Mouse (Mus musculus) neural tube, embryonic 10.5 days (tissue): ENCODE data around the gene Spns1.

ENCODE experiments used
- DNase-seq: peaks from one replicate; pipeline ENCODE4 v3.0.0-alpha.2; 2017; ENCODE audit warnings: low spot score; ENCODE audit errors: extremely low spot score

Gene Spns1

DNA sequence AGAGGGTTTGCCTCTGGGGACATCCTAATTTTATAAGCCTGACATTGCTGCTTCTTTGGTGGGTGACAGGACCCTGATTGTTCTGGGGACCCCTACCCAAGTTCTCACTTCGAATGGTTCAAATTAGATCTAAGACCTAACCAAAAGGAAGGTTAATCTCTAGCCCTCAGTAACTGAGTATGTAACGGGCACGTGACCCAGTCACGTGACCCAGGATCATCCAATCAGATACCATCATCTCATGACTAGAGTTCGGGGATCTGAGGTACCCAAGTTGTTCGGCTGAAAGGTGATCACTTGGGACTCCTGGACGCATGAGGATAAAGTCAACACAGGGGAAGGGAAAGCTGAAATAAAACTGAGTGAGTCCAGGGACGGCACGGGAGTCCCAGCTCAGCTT, 4.2 kb downstream of the Spns1 start:
- no peak for DNase-seq

DNA sequence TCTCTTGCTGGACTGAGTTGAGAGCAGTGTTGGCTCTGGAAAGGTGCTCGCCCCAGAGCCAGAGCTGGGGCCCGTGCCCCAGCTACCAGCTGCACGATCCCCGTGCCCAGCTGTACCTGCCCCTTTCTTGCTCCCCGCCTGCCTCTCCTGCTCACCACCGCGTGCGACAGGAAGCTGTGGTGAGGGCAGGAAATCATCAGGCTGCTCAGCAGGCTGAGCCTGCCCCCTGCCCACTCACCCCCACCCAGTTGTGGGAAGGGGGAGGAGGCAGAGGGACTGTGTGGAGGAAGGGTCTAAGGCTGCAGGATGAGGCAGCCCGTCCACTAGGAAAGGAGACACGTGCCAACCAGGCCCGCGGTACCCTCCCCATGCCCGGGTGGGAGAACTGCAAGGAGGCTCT, 7.9 kb downstream of the Spns1 start, which contains the start of gene Lat:
Gene Lat (minus strand): TSS at position 178 of the 400 bp plus-strand sequence.
- no peak for DNase-seq

DNA sequence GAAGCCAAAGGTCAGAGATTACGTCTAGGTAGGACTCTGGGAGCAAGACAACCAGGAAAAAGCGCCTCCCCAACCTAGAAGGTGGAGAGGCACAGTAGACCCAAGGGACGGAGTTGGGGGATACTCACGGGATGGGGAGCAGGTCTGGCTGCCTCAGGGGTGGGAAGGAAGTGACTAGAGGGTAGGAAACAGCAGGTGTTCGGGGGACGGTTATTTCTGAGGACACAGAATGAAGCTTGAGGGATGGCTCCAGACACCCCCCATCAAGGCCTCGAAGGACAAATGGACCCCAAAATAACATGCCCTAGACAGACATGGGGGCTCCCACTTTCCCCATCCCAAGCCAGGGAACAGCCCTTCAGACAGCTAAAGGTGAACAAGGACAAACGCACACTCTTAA, 8.9 kb downstream of the Spns1 start:
- DNase-seq: no peak

- DNase-seq: no peak
Observed at GRCm38 (mm10) chr7:126367636-126368035, 9.6 kb downstream of the Spns1 start.

DNA sequence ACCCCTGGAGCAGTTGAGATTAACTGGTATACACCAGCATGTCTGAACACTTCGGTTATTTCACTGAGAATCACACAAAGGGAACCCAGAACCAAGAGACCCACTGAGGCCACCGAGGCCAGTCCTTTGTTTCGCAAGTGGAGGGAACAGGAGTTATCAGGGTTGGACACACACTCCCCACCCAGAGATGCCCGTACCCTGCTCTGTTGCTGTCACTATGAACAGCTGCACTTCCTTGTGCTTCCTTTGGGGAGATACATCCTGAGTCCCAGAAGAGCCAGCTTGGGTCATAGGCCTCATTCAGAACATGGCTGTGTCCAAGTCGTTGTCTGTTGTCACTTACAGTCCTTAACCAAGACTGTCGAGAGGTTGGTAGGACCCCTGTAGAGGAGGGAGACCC, 14.2 kb downstream of the Spns1 start:
- no peak for DNase-seq

DNA sequence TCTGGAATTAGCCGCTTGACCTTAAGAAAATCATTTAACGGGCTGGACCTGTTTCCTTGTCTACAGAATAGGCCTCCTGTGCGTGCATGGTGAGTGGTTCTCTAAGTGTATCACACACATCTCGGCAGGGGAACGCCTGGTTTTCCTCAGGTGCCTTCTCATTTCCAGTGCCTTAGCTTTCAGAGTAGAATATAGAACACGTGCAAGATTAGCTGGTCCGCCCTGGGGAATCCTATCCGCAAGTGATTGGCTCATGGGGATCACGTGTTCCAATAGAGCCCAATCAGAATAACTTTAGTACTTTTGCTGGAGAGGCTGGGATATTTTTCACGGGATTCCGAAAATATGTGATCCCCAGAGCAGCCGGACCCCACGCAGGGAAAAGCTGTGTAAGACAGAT, 18.2 kb downstream of the Spns1 start:
- no peak for DNase-seq

GRCm38 (mm10) chr7:126358413-126358812, 18.8 kb downstream of the Spns1 start:
- no peak for DNase-seq

DNA sequence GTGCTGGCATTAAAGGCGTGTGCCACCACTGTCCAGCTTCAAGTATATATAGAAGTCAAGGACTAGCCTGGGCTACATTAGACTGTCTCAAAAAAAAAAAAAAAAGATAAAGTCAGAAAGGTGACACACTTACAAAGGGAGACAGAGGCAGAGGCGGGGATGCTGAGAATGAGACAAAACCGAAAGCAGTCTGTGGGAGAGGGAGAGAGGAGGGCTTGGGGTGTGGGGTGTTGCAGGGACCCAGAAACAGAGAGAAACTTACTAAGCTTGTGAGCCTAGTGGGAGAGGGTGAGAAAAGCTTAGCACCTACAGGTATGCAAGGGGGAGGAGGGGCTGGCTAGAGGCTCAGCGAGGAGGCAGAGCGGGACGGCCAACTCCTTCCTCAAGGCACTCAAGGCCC, 19.4 kb downstream of the Spns1 start:
- no peak for DNase-seq

- DNase-seq: no peak
Observed at GRCm38 (mm10) chr7:126356793-126357591, 20.3 kb downstream of the Spns1 start.

DNA sequence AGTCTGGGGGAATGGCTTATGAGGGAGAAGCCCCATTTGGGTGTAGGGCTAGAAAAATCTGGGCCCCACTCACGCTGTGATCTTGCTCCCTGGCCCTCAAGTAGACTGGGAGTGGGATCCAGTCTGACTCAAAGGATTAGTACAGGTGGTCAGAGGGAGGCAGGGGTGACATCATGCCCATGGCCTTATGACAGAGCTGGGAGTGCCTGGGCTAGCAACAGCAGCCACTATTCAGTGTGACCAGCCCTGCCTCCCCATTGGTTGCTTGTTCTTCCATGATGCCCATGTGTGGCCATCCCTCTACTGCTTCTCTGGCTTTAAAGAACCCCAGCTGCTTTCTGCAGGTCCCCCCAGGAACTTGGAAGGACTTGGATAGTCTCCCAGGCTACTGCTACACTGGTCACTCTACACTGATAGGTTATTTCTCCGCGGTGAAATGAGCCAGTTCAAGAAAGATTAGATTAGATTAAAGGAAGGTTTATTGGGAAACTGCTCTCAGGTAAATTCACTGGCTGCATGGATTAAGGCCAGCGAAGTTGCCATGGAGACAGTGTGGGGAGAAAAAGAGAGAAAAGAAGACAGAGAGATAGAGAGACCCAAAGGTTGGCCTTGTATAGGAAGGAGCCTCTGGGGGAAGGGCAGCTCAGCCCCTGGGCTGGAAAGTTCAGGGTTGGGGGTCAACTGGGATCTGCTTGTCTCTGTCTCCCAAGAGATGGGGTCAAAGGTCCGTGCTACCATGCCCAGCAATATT, 21.2 kb downstream of the Spns1 start:
- DNase-seq: no peak

DNA sequence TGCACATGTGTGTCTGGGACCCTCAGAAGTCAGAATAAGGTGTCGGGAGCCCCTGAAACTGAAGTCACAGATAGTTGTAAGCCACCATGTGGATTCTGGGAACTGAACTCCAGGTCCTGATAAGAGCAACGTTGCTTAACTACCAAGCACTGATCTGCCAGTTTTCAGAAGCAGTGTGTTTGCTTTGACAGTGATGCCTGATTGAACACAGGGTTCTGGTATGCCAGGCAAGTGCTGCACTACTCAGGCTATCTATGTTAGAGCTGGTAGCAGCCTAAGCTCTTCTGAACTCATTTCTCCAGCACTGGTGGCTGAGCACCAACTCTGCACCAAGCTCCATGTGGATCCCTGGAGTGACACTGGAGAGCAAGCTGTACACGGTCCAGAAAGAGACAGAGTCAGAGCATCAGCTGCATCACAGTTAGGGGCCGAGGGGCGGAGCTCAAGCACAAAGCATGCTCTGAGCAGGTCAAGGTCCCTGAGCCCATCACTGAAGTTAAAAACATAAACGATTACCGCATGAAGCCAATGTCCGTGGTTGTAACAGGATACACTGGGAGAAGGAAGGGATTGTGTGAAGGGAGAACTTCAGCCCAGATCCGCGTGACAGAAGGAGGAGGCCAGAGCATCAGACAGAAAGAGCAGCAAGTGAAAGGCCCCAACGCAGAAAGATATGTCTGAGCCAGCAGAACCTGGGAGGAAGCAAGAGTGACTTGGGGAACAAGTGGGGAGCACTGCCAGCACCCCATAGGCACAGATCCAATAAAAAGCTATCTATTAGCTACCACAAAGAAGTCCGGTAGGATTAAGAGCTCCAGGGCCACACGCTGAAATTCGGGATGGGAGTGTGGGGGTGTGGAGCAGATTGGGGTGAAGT, 22.3 kb downstream of the Spns1 start:
- DNase-seq: no peak

DNA sequence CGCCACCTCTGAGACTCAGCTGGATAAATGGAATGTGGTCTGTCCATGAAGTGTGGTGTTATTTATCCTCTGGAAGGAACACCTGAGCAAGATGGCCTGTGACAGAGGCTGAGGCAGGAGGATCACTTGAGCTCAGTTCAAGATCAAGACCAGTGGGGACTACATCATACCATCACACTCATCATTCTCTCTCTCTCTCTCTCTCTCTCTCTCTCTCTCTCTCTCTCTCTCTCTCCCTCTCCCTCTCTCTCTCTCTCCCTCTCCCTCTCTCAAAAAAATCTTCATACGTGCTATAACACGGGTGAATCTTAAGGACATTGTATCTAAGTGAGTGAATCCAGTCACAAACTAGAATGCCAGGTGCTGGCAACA, 23.3 kb downstream of the Spns1 start:
- DNase-seq: no peak

DNA sequence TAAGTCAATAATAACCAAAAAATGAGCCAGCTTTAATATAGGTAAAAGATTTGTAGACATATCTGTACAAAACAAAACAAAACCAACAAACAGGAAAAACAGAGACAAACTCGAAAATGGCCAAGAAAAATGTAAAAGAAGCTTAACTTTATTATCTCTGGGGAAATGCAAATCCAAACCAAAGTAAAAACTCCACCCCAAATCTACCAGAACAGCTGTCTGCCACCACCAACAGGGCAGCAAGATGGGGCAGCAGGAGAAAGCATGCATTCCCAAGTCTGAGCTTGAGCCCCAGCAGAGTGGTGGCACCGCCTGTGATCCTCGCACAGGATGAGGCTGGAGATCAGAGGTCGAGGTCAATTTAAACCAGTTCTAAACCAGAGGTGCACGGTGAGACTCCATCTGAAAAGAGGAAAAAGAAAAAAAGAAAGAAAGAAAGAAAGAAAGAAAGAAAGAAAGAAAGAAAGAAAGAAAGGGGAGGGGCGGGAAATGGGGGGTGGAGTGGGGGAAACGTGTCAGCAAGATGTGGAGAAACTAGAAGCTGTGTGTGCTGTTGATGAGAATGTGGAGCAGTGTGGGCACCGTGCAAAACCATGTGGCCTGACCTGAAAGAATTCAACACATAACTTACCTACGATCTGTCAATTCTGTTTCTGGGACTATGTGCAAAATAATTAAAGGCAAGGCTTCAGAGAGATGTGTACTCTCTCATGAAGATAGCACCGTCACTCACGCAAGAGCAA, 23.8 kb downstream of the Spns1 start:
- no peak for DNase-seq

DNA sequence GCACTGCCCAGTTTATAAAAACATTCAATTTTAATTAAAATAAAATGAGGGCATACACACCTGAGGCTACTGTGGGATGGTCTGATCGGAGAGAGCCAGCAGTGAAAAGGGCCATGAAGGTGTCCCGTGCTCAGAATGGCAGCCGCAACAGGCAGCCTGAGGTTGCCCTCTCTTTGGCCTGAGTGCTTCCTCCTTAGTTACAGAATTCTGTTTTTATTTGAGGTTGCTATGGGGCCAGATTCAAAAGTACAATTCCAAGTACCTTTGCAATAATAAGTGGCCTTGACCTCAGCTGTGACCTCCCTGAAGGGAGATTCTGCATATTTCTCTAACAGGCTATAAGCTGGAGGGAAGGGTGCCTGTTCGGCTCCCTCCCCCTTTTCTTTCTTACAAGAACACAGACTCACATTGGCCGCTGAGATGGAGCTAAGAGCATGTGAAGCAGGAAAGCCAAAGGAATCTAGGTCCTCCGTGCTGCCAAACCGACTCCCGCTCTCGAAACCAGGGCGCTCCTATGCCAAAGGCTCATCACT, 25.8 kb downstream of the Spns1 start:
- no peak for DNase-seq

DNA sequence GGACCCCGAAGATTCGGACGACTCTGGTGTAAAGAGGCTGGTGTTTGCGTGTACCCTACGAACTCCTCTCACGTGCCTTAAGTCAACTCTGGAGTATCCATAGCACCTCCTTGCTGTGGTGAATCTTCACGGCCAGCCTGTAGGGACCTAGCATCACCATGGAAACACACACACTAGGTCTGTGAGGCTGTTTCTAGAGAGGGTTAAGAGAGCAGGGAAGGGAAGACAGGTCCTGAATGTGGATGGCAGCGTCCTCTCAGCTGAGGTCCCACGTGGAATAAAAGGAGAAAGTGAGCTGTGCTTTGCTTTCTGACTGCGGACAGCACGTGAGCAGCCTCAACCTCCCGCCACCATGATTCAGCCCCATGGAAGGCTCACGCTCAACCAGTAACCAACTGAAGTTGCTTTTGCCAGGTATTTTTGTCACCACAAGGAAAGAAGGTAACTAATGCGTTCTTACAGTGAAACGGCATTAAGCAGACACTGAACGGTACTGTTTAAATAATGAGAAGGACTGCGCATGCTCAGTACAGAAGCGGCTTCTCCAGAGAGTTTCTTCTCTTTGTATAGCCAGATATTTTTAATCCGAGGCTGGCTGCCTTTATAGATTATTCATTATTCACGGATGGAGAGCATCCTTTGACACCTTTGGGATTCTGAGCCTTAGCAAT, 26.4 kb downstream of the Spns1 start:
- no peak for DNase-seq

- DNase-seq: no peak
Observed at GRCm38 (mm10) chr7:126348293-126348692, 29.0 kb downstream of the Spns1 start.

DNA sequence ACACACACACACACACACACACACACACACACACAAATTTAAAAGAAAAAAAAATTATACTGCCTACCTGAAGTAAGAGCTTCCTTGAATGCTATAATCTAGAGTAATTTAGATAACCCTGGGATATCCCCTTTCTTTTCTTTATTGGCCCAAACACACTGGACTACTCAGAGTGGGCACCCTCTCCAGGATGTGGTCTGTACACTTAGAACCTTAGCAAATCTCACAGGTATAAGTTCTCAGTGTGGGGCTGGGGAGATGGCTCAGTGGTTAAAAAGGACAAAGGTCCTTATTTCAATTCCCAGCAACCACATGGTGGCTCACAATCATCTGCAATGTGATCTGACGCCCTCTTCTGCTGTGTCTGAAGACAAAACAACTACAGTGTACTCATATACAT, 30.2 kb downstream of the Spns1 start:
- no peak for DNase-seq

DNA sequence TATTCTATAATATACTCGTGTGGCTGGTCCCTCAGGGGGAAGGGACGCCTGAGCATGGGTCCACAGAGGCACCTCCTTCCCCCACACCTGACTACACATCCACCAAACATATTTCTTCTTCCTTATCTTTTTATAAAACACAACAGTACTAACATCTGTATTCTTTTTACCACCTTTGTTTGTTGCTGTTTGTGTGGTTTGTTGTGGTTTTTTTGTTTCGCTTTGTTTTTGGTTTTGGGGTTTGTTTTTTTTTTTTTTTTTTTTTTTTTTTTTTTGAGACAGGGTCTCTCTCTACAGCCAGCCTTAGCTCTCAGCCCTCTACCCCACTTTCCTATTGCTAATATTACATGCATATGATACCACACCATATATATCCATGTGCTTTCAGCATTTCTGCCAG, 31.3 kb downstream of the Spns1 start:
- DNase-seq: no peak

GRCm38 (mm10) chr7:126345557-126345956, 31.7 kb downstream of the Spns1 start:
- DNase-seq: no peak

DNA sequence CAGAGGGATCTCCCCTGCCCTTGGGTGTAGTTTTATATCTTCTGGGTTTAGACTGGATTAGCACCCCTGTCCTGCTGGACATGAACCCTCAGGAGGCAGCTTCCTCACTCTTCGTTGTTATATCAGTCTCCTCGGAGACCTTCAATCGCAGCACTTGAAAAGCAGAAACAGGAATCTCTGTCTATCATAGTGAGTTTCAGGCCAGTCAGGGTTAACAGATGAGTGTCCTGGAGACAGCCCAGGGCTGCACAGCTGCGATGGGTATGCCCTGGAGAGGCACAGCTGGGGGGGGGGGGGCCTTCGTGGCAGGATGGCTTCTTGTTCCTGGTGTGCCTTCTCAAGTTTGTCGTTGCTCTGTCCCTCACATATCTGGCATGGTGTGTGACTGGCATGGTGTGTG, 36.4 kb downstream of the Spns1 start:
- no peak for DNase-seq
